Mouse (Mus musculus): Measurements from ENCODE around the gene Vgll4.

DNA sequence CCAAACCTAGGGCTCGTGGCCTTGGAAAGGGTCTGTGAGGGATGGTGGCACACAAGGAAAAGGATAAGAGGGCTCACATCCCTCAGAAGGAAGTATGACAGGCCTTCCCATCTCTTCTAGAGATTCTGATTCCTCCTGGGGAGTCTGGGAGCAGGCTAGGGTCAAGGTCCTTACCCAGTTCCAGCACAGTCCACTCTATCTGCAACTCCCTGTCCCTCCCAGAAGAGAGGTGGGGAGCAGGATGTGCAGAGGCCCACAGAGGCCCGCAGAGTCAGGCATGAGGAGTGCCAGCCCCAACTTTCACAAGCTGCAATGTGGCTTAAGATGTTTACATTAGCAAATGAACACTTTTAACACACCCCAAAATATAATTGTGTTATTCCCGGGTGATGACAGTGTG lies 114.2 kb downstream of the Vgll4 start:
- TF ChIP-seq CTCF (IDR thresholded peaks at IDR 0.05; ENCODE audit: borderline replicate concordance, insufficient read depth, low read length), result no peak
- TF ChIP-seq POLR2A (IDR thresholded peaks at IDR 0.05; ENCODE audit: low read depth, low read length), result no peak
